ENCODE assay signal across 10 mouse cellular contexts in the genomic region with DNA sequence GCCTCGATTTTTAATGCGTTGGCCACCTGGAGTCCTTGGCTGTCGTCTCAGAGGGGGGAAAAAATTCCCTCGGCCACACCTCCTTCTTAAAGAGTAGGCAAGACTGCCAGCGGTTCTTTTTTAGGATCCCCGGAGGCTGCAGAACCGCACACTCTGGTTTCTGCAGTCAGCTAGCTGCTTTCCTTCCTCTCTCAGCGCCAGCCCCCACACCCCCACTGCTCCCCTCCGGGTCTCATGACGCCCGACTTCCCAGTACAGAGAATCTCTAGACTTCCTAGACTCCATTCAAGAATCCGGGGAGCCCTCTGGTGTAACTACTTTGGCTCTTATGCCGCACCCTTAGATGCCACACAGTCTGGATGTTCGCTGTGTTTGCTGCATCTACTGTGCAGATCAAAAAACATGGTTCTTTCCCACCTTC. TPM values are rescaled to one million over a fixed set of nuclear protein-coding genes. Genes with fewer than 3 reads are reported as not detected.
DNase-seq lines count a peak whose midpoint lies in the region; ATAC-seq lines count a peak whose summit lies in the region.
"Had no signal": no experiment of that assay in that cellular context is flagged by ENCODE, and none has a peak within 500 bp of the region (broad histone marks: within the 10 kb centered on the region; RNA-seq: fewer than 3 reads in every experiment).

No protein-coding gene starts in this region.

- no peak overlapping the region for H3K27ac ChIP-seq in forebrain, embryonic 16.5 days (ENCODE audit: low read length)
- H3K27ac ChIP-seq in heart, embryonic 11.5 days (ENCODE audit: low read depth, low read length) = no peak overlapping the region
- H3K27ac ChIP-seq in heart, embryonic 12.5 days (ENCODE audit: poor library complexity, severe bottlenecking) = no peak overlapping the region

- DNase-seq in cerebellum, postnatal 14 days = peak; percentile 55 to 65
- DNase-seq in left cerebral cortex, postnatal 36 days (ENCODE audit: low spot score in 2 of 2) = peak; percentile 71 to 82
- DNase-seq in right cerebral cortex, adult 18-20 months = peak; percentile 82
- DNase-seq in testis, postnatal 14 days (ENCODE audit: low spot score) = no peak

- peak overlapping the region; percentile 42 for H3K9ac ChIP-seq in forebrain, embryonic 16.5 days (replicated peaks; ENCODE audit: low read depth, low read length)
- no peak overlapping the region for H3K9ac ChIP-seq in heart, embryonic 11.5 days (ENCODE audit: low read depth, low read length)
- H3K9ac ChIP-seq in heart, embryonic 12.5 days = no peak overlapping the region

- peak overlapping the region; percentile 80 for H3K4me2 ChIP-seq in forebrain, embryonic 16.5 days (ENCODE audit: low read length)
- no peak overlapping the region for H3K4me2 ChIP-seq in heart, embryonic 11.5 days
- H3K4me2 ChIP-seq in heart, embryonic 12.5 days = no peak overlapping the region

- H3K36me3 ChIP-seq in forebrain, embryonic 16.5 days (ENCODE audit: control insufficient read depth, insufficient read depth) = no peaks in the 10 kb centered on the region
- H3K36me3 ChIP-seq in heart, embryonic 11.5 days (ENCODE audit: control insufficient read depth, insufficient read depth, low read length) = no peaks in the 10 kb centered on the region
- no peaks in the 10 kb centered on the region for H3K36me3 ChIP-seq in heart, embryonic 12.5 days

- peaks cover 25% of the 10 kb centered on the region for H3K27me3 ChIP-seq in forebrain, embryonic 16.5 days (replicated peaks; ENCODE audit: control insufficient read depth, insufficient read depth, low read length)
- peaks cover 55% of the 10 kb centered on the region for H3K27me3 ChIP-seq in heart, embryonic 11.5 days (ENCODE audit: control insufficient read depth, insufficient read depth, low read length)
- H3K27me3 ChIP-seq in heart, embryonic 12.5 days (replicated peaks) = peaks cover 61% of the 10 kb centered on the region

- H3K4me3 ChIP-seq in forebrain, embryonic 16.5 days (replicated peaks; ENCODE audit: low read length) = peak overlapping the region; percentile 47
- H3K4me3 ChIP-seq in heart, embryonic 11.5 days (ENCODE audit: low read depth, low read length) = no peak overlapping the region
- H3K4me3 ChIP-seq in heart, embryonic 12.5 days = no peak overlapping the region
- H3K4me3 ChIP-seq: erythroblast, embryonic 14.5 days; megakaryocyte, embryonic 14.5 days had no signal

- peak; percentile 51 for ATAC-seq in forebrain, embryonic 16.5 days
- no peak for ATAC-seq in heart, embryonic 11.5 days (replicated peaks; ENCODE audit: insufficient number of reproducible peaks, low FRiP score, low TSS enrichment)
- no peak for ATAC-seq in heart, embryonic 12.5 days (ENCODE audit: insufficient number of reproducible peaks, low FRiP score)
- ATAC-seq: Patski had no signal

- H3K9me3 ChIP-seq in forebrain, embryonic 16.5 days (ENCODE audit: control insufficient read depth, low read length) = no peaks in the 10 kb centered on the region
- no peaks in the 10 kb centered on the region for H3K9me3 ChIP-seq in heart, embryonic 11.5 days (replicated peaks; ENCODE audit: control insufficient read depth, low read length)
- H3K9me3 ChIP-seq in heart, embryonic 12.5 days (replicated peaks) = no peaks in the 10 kb centered on the region

- intact Hi-C loops in left cerebral cortex, postnatal 36 days (cut with DNase I) = loop anchor here (5.0 kb wide), 1 partner anchor 1810 kb away; no protein-coding TSS in a partner anchor

- WGBS in forebrain, embryonic 16.5 days = 1% methylated on average over 14 of the region's 14 CpGs
- 5% methylated on average over 14 of the region's 14 CpGs for WGBS in heart, embryonic 11.5 days (ENCODE audit: insufficient replicate concordance)
- 3% methylated on average over 14 of the region's 14 CpGs for WGBS in heart, embryonic 12.5 days

- H3K4me1 ChIP-seq in forebrain, embryonic 16.5 days (replicated peaks; ENCODE audit: control insufficient read depth, insufficient read depth, low read length) = peaks cover 28% of the 10 kb centered on the region
- H3K4me1 ChIP-seq in heart, embryonic 11.5 days (ENCODE audit: control insufficient read depth, insufficient read depth, low read length) = 0 out of 2 replicates have a peak, but pooled peaks cover 4% of the 10 kb centered on the region
- H3K4me1 ChIP-seq in heart, embryonic 12.5 days (replicated peaks) = peaks cover 23% of the 10 kb centered on the region

RNA-seq across cellular contexts. Expression of a gene that starts 0.4 kb away (rescaled TPM):
- 7.7 and 18.6 TPM in 2 replicates for polyA plus RNA-seq in forebrain, embryonic 16.5 days (2015; fragmentation: Nextera tagmentation; extraction: Ambion mirVana)
- 100 to 1,000 TPM; 134 to 140 TPM for total RNA-seq in left cerebral cortex, postnatal 36 days (2021)
- 0.35 and 0.44 TPM in 2 replicates for polyA plus RNA-seq in heart, embryonic 11.5 days (2014; fragmentation: Nextera tagmentation; extraction: Ambion mirVana)
- polyA plus RNA-seq in heart, embryonic 12.5 days (2016; fragmentation: Nextera tagmentation; extraction: Ambion mirVana) = 0.06 TPM in 1 of 2 replicates, not detected in the other
- polyA plus RNA-seq: erythroblast, embryonic 14.5 days; Patski had no signal
